Mouse (Mus musculus): ENCODE results near the gene R3hdml.

The R3hdml gene

DNA sequence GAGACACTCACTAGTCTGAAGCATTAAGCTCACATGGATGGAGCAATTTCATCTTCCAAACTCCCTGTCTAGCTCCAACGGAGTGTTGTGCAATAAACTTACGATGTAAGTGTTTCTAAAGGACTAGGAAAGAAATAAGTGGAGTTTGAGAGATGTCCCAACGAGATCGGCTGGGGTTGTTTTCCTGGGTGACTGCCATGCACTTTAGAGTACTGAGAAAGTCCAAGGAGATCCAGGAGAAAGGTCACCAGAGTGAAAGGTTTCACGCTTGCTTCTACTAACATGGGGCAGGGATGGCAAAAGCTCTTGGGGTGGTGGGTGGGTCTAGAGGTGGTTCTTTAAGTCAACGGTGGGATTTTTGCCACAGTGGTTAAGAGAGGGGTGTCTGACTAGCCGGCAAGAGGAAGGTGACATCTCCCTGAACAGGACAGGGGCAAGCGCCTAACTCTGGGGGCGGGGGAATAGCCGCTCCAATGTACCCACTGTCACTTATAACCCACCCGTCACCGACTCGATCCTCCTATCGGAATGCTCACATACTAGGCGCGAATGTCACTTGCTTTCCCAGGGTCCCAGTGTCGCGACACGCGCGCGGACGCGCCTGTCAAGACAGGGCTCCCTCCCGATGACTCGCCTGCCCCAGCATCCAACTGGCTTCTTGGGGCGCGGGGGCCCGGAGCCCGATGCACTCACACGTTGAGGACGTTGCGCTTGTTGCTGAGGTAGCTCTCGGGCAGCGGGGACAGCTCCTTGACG is 20.2 kb upstream of the R3hdml start:
- intact Hi-C loops (cut with DNase I): no loop called here

DNA sequence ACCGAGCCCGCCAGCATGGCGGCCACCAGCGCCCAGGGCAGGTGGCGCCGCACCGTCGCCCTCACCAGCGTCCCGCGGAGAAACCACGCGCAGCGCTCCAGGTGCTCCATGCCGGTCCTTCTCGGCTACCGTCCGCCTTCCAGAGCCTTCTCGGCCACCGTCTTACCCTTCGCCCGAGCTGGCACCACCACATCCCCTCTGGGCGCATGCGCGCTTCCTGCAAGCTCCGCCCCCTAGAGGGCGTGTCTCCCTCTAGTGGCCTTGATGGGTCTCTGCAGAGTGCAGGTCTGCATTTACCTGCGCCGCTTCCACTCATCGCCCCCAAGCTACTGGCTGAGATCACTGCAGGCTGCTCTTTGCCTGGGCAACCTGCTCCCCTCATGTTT is 19.7 kb upstream of the R3hdml start, which contains the start of gene Fitm2:
Gene Fitm2, minus strand, starts transcription at position 164 of the 386 bp plus-strand sequence.
- intact Hi-C loops (cut with DNase I): no loop called here

DNA sequence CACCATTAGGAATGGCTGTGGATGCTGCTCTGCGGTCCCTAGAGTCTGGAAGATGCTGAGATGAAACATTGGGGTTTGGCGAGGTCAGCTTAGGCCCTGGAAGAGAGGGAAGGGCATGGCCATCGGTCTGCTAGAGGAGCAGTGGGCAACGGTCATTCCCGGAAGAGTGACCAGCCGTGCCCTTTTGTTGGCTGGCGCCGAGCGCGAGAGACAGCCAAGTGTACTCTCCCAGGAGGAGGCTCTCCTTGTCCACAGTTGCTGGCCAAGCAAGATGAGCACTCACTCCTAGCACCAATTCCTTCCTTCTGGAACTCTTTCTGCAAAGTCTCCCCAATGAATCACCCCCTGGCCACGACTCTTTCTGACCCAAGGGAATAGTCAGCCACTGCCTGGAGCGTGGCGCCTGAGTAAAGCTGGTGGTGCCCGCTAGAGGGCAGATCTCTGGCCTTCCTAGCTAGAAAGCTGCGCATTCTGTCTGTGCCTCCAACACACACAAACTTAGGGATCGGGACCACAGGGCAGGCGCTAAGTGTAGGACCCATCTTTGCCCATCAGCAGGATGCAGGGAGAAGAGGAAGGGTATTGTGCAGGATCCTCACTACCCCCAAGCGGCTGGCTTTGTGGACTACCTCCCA is 11.8 kb upstream of the R3hdml start:
- intact Hi-C loops (cut with DNase I): no loop called here

DNA sequence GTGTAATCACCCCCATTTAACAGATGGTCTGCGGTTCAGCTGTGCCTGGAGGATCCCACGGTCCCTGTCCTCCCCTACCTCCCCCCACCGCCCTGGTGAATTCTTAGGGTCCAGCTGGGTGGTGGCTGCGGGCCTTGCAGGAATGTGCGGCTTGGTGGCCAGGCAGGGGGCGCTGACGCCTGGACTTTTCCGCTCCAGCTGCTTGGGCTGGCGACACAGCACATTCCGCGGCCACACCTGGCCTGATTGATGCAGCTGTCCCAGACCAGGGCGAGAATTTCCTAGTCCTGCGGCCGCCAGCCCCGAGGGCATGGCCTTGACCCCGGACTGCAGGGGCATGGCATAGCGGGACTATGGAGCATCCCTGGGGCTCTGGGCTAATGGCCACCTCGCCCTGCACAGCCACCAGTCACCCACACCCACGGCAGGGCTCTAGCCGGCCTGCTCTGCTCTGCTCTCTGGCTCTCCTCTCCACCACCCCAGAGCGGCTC is 10.5 kb upstream of the R3hdml start:
- intact Hi-C loops (cut with DNase I): no loop called here

DNA sequence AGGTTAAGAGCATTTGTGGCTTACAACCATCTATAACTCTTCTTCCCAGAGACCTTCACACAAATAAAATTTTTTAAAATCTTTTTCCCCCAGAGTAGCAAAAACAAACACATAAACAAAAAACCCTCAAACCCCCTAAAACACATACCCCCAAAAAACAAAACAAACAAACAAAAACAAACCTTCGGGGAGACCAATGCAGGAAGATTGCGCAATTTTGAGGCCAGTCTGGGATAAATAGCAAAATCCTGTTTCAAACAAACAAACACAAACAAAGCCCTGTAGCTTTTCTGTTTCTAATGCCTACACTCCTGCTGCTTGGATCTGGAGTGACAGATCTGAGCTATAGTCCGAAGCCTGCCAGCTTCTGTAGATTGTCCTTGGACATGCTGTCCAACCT is 4.8 kb upstream of the R3hdml start:
- intact Hi-C loops (cut with DNase I): no loop called here

DNA sequence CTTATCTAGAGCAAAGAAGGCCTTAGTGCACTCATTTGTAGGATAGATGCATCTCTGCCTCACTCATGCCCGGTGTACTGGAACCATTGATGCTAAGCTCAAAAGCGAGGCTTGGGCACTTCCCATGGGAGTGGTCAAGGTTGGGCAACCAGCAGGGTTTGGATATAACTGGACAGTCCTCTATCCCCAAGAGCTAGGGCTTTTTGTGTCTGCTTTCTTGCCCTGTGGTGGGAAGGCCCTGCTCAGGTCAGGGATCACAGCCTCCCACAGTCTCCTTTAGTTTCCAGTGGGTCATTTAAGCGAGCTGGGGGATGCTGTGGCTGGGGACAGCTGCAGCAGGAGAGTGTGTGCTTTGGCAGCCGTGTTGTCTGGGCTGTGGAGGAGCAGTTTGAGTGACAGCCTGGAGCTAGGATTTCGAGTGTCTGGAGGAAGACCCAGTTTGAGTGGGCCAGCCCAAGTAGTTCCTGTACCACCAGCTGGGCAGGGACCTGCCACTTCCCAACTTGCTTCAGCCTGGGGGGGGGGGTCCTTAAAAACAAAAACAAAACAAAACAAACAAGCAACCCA is 2.3 kb upstream of the R3hdml start:
- intact Hi-C loops (cut with DNase I): no loop called here

DNA sequence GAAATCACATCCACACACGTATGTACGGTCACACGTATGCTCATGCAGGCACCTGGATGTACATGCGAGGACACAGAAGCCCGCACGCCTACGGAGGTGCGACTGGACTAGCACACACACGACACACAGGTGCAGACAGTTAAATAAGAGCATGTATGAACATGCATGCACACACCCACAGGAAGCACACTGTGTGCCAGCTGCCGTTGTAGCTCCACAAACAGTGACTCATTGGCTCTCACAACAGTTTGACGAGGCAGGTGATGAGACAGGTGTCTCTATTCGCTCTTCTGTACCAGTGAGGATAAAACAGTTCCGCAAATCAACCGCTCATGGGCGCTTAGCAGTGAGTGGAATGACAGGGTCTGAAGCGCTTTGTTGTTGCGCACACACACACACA is 1.5 kb upstream of the R3hdml start:
- intact Hi-C loops (cut with DNase I): no loop called here

DNA sequence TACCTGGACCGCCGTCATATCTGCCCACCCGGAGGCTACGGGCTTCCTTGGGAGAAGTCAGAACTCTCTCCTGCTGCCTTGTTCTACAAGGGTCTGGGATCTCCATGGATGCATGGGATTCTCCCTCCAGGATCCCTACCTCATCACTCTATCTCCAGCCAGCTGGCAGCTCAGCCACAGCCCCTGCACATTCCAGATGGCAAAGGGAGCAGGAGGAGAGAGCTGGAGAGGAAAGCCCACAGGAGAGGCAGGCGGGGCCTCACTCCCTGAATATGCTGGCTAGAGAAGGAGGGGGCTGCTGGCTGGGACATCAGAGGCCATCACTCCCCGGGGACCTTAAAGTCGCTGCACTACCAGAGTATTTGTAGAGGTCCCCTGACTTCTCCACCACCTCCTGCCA is 767 bp upstream of the R3hdml start:
- intact Hi-C loops (cut with DNase I): no loop called here

DNA sequence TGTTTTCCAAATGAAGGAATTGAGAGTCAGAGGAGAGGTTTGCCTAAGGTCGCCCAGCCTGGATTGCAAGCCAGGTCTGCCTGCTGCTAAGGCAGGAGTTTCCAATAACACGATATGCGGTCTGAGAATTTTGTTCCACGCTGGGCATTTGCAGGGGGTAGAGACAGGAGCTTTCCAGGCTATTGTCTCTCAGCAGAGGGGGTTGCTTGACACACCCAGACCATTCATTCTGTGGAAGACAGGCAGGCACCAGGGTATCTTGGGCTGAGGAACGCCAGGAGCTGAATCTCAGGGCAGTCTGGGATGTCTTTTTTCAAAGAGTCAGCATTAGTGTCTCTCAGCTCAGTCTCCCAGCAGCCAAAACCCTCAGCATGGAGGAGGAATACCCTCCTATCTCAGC is 913 bp downstream of the R3hdml start:
- intact Hi-C loops (cut with DNase I): no loop called here

DNA sequence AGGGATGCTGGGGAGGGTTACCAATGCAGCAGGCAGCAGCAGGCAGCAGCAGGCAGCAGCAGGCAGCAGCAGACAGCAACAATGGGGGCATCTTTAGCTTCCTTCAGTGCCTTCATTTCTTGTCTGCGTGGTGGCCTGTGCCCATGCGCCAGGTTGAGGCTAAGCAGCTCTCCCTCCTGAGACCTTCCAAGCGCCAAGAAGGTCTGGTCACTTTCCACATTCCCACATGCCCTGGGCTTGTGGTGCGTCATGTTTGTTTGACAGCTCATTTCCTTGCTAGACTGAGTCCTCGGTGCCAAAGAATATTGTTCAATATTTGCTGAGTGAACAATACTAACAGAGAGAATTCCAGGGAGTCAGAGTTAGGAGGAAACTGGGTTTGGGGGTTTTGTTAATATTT is 1.9 kb downstream of the R3hdml start:
- intact Hi-C loops (cut with DNase I): no loop called here

DNA sequence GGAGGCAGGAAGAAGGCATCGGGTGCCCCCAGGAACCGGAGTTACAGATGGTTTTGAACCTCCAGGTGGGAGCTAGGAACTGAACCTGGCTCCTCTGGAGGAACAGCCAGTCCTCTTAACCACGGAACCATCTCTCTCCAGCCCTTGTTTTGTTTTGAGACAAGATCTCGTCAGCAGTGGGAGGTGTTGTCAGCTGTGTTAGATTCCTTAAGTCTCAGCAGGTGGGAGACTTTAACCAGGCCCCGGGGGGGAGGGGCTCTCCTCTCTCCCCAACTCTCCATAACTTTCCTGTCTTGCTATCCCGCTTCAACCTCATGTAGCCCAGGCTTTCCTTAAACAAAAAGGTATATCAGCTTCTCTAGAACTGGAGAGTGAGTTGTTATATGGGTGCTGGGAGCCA is 2.3 kb downstream of the R3hdml start:
- intact Hi-C loops (cut with DNase I): no loop called here

DNA sequence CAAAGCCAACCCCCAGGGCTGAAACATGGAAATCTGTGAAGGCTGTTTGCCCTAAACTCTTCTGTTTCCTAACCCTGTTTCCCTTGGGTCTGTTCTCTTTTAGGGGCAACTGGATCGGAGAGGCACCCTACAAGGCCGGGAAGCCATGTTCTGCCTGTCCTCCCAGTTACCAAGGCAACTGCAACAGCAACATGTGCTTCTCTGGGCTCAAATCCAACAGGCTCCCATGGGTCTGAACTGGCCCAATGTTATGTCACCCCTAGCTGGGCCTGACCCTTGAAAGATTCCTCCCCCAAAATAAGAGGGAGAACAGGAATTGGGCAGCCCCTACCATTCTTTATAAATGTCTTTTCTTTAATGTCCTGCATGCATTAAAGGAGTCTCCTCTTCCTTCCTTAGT is 10.1 kb downstream of the R3hdml start:
- intact Hi-C loops (cut with DNase I): no loop called here

DNA sequence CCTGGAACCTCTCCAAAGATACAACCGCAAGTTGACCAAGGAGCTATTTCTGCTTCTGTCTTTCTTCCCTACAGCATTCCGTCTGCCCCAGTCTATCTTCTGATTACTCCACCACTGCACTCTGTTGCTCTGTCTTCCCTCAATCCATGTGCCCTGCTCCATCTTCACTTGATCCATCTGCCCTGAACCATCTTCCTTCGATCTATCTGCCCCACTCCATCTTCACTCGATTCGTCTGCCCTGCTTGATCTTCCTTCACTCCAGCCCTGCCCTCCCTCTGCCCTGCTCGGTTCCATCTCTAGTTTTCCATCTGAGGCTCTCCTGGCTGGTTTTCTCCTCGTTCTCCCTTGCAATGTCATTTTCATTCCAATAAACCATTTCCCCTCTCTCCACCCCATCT is 11.1 kb downstream of the R3hdml start:
- intact Hi-C loops (cut with DNase I): no loop called here

DNA sequence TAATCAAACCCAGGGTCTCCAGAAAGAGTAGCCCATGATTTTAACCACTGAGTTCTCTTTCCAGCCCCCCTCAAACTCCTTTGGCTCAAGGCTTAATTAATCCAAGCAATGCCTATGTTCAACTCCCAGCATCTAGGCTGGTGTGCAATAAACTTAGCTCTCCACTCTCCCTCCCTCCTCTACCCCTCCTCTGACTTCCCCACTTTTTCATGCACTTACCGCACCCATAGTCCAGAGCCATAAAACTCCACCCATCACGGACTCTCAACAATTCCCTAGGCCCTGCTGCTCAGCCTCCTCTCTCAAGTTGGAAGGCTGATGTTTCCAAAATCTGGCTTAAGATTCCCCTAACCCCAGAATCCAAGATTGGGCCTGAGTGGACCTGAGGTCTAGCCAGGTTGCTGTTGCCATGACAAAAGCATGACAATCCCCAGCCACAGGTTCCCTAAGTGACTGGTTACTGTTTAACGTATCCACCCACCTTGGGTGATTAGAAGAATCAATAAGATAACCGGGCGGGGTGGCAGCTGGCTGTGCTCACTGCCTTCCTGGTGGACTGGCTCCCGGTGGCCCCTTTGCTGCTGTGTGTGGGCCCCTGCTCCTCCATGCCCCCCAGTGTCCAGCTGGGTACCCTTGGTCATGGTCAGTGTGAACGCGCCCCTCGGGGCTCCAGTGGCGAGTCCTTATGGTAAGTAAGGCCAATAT is 14.3 kb downstream of the R3hdml start, which contains the start of gene Hnf4a:
Gene Hnf4a, plus strand, starts transcription at position 509 of the 705 bp plus-strand sequence.
- intact Hi-C loops (cut with DNase I): no loop called here

DNA sequence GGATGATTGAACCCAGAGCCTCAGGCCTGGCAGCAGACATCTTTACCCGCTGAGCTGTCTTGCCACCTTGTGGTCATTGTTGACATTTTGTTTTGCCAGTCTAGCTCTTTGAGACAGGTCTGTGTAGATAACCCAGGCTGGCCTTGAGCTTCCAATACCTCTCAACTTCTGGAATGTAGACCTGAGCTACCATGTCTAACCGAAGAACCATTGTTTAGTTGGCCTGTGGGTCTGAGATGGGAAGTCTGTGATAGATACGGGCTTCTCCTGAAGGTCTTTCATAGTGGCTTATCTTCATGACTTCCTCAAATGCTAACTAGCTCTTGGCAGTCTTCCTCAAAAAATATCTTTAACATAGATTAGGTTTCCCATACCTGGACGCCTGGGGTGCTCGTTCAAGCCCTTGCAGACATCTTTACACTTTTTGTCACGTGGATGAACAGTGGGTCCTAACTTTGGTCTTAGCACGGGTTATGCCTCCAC is 33.7 kb downstream of the R3hdml start:
- intact Hi-C loops (cut with DNase I): no loop called here

DNA sequence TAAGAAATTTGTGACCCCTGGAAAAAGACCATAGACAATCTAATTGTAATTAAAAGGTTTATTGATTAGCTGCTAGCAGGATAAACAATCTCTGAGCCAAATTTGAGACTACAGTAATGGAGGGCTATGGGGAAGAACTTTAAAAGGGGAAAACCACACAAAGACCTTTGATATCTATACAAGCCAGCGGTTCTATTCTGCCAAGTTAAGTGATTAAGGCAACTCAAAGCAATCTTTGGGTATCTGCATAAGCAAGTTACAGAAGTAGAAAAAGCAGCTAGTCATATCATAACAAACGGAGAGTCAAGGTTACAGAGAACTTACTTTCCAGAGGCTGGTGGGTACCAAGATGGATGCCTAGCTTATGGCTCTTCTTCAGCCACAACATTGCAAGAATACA is 35.4 kb downstream of the R3hdml start:
- intact Hi-C loops (cut with DNase I): no loop called here

DNA sequence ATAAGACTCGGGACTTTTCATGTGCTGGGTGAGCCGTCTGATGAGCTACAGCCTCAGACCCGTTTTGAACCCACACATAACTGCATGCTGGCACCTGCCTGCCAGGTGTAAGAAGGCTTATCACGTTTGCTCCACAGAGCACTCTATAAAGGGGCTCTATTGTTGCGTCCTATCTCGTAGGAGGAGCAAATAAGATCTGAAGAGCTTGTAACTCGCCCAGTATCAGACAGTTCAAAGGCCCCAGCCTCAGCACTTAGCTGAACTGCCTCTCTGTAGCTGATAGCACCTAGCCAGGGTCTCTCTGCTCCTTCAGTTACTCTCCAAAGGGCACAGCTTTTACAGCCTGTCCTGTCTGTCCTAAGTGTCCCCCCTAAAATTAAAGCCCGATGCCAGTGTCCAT is 38.3 kb downstream of the R3hdml start:
- intact Hi-C loops (cut with DNase I): loop anchor here (10.0 kb wide), 1 partner anchor 184 kb away; no protein-coding TSS in a partner anchor

DNA sequence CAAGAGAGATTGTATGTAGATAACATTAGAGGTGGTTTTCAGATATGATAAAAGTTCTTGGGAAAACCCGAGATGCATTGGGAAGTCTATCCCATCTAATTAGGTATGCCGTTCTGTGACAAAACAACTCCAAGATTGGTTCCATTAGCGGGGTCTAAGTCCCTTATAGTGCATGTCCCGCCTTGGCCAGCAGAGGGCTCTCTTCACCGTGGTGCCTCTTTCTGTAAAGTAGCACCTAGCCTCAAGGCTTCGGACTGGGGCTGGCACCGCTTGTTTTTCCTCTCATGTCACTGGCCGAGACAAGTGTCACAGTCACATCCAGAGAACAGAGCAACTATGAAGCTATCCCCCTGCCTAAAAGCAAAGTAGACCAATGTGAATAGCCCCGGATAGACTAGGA is 39.8 kb downstream of the R3hdml start:
- intact Hi-C loops (cut with DNase I): loop anchor here (10.0 kb wide), 1 partner anchor 183 kb away; no protein-coding TSS in a partner anchor

DNA sequence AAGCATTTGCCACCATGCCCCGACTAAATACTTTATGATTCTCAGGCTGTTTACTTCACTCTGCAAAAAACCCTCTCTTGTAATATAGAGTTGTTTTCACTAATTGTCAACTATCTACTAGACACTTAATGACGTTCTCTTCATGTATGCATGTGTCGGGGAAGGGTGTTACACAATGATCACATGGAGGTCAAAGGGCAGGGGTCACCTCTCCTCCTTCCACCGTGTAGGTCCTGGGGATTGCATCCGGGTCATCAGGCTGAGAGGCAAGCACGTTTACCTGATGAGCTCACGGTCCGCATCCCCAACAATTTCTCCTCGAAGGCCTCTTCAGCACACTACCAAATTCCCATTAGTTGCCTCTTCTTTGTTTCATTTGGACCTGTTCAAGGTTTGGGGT is 41.1 kb downstream of the R3hdml start:
- intact Hi-C loops (cut with DNase I): loop anchor here (10.0 kb wide), 1 partner anchor 182 kb away; no protein-coding TSS in a partner anchor

DNA sequence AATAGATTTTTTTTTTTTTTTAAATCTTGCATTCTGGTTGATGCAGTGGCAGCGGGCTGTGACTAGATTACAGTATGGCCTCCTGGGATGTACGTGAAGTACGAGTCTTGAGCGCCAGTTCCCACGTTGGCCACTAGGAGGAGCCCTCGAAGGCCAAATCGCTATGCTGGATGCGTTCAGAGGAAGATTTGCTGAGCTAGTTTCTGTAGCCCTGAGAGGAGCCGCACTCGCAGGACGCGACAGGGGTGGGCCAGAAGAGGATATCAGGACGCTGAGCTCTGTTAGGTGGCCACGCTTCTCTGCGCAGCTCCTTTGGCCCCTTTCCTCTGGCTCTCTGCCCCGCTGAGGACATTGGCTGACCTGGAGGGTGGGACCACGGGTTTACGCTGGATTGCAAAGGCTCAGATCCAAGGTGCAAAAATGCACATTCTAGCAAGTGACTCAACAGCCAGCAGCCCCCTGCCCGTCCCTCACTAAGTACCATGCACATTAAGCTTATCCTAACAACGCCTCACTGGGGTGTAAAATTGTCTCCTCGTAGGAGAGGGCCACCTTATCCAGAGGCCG is 42.9 kb downstream of the R3hdml start:
- intact Hi-C loops (cut with DNase I): loop anchor here (2.0 to 10.0 kb wide), 2 partner anchors 66 to 180 kb away; no protein-coding TSS in a partner anchor

DNA sequence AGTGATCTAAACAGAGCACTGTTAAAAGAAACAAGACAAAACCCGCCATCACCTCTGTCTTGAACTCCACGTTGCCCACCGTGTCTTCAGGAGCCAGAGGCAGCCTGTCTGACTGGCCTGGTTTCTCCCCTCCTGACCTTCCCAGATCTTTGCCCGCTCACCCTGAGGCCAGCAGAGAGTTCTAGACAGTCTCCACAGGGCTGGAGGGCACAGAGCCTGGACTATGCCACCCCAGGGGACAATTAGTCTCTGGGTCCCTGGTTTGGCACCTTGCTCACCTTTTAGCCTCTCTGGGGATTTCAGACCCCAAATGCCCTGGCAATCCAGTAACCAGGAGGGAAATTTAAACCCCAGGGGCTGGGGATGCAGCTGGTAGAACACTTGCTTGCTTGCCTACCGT is 45.3 kb downstream of the R3hdml start:
- intact Hi-C loops (cut with DNase I): loop anchor here (10.0 kb wide), 1 partner anchor 177 kb away; no protein-coding TSS in a partner anchor
